ENCODE assay signal across 8 mouse cellular contexts in the genomic region with DNA sequence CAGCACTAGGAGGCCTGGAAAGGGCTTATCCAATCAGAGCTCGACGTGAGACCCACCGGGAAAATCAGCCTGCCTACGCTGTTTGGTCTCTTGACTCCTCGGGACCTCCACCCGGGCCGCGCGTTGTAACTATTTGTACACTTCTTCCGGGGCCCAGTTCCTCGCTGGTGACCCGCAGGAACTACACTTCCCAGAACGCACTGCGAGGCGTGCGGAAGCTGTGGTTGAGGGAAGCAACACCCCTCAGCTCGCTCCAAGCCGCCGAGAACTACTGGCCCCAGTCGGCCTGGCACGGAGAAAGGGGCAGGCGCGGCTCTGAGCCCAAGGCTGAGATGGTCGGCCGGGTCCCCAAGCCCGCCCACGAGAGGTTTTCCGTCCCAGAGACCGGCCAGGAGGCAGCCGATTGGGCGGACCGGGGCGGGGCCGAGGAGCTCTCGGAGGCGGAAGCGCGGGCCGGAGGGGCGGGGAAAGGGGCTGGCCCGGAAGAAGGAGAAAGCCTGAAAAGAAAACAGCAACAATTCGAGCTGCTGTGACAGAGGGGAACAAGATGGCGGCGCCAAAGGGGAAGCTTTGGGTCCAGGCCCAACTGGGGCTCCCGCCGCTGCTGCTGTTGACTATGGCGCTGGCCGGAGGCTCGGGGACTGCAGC. TPM values are rescaled to one million over a fixed set of nuclear protein-coding genes. Genes with fewer than 3 reads are reported as not detected.
DNase-seq lines count a peak whose midpoint lies in the region; ATAC-seq and TF ChIP-seq lines count a peak whose summit lies in the region.

Gene Tmem59 (plus strand): TSS at position 218 of the 648 bp plus-strand sequence.

- H3K4me2 ChIP-seq in forebrain, embryonic 13.5 days: peak within 1 kb of the TSS; percentile 63
- peak within 1 kb of the TSS; percentile 83 for H3K4me2 ChIP-seq in liver, postnatal 0 days (ENCODE audit: low read depth, low read length)
- H3K4me2 ChIP-seq in neural tube, embryonic 14.5 days (ENCODE audit: low read depth, low read length): peak within 1 kb of the TSS; percentile 82

- peaks cover 2% of the 10 kb centered on the region for H3K4me1 ChIP-seq in ES-Bruce4 (ENCODE audit: control insufficient read depth, insufficient read depth, low read length)
- H3K4me1 ChIP-seq in forebrain, embryonic 13.5 days: peaks cover 44% of the 10 kb centered on the region
- peaks cover 40% of the 10 kb centered on the region for H3K4me1 ChIP-seq in liver, postnatal 0 days (ENCODE audit: insufficient read depth)
- H3K4me1 ChIP-seq in neural tube, embryonic 14.5 days (ENCODE audit: control insufficient read depth, insufficient read depth, low read length): peaks cover 37% of the 10 kb centered on the region

- WGBS in forebrain, embryonic 13.5 days: under 1% methylated on average over 49 of the region's 49 CpGs
- WGBS in large intestine, adult 2 months: under 1% methylated on average over 49 of the region's 49 CpGs
- under 1% methylated on average over 49 of the region's 49 CpGs for WGBS in liver, postnatal 0 days (ENCODE audit: insufficient replicate concordance)
- WGBS in neural tube, embryonic 14.5 days: under 1% methylated on average over 49 of the region's 49 CpGs

- H3K27ac ChIP-seq in ES-Bruce4 (ENCODE audit: insufficient read depth, low read length): peak within 1 kb of the TSS; percentile 63
- H3K27ac ChIP-seq in forebrain, embryonic 13.5 days: peak within 1 kb of the TSS; percentile 99
- H3K27ac ChIP-seq in liver, postnatal 0 days (ENCODE audit: low read depth): peak within 1 kb of the TSS; percentile 99
- H3K27ac ChIP-seq in neural tube, embryonic 14.5 days (ENCODE audit: low read depth, low read length): peak within 1 kb of the TSS; percentile 97

- peak; percentile 99 for DNase-seq in heart, postnatal 10 days
- peak; percentile 95 for DNase-seq in large intestine, adult 2 months (ENCODE audit: low read depth, low spot score)
- DNase-seq in liver, postnatal 0 days: peak; percentile 99
- peak; percentile 99 for DNase-seq in testis, postnatal 10 days (ENCODE audit: low spot score)

- ATAC-seq in cerebellum, adult (ENCODE audit: insufficient number of reproducible peaks, low FRiP score, low TSS enrichment): peak; percentile 96
- peak; percentile 96 for ATAC-seq in forebrain, embryonic 13.5 days
- peak; percentile 91 for ATAC-seq in liver, postnatal 0 days
- peak; percentile 96 for ATAC-seq in neural tube, embryonic 14.5 days (ENCODE audit: low read depth)

- H3K4me3 ChIP-seq in ES-Bruce4 (ENCODE audit: low read depth, low read length): peak within 1 kb of the TSS; percentile 86
- peak within 1 kb of the TSS; percentile 79 for H3K4me3 ChIP-seq in forebrain, embryonic 13.5 days
- H3K4me3 ChIP-seq in liver, postnatal 0 days (ENCODE audit: low read depth, low read length): peak within 1 kb of the TSS; percentile 91
- peak within 1 kb of the TSS; percentile 94 for H3K4me3 ChIP-seq in neural tube, embryonic 14.5 days (ENCODE audit: low read depth, low read length)

- intact Hi-C loops in heart, postnatal 10 days (cut with DNase I): loop anchor here (5.0 kb wide), 1 partner anchor 74 kb away; the partner anchor contains the start of genes Hspb11 and Lrrc42

- peak within 1 kb of the TSS; percentile 80 for H3K9ac ChIP-seq in ES-Bruce4 (ENCODE audit: low read depth, poor library complexity, severe bottlenecking)
- H3K9ac ChIP-seq in forebrain, embryonic 13.5 days: peak within 1 kb of the TSS; percentile 93
- peak within 1 kb of the TSS; percentile 89 for H3K9ac ChIP-seq in liver, postnatal 0 days (replicated peaks)
- peak within 1 kb of the TSS; percentile 91 for H3K9ac ChIP-seq in neural tube, embryonic 14.5 days (replicated peaks; ENCODE audit: low read depth, low read length)

- TF ChIP-seq POLR2A in ES-Bruce4 (IDR thresholded peaks at IDR 0.05; ENCODE audit: insufficient read depth, low read length): peak; percentile 32

- no peak for TF ChIP-seq CTCF in ES-Bruce4 (IDR thresholded peaks at IDR 0.05; ENCODE audit: low read depth, low read length)
- TF ChIP-seq CTCF in liver, postnatal 0 days (IDR thresholded peaks at IDR 0.05; ENCODE audit: low read depth): no peak; the same call in 1 of the 2 replicates

- H3K9me3 ChIP-seq in ES-Bruce4 (replicated peaks; ENCODE audit: control insufficient read depth, insufficient read depth, low read length, poor library complexity, severe bottlenecking): peaks cover 6% of the 10 kb centered on the region
- H3K9me3 ChIP-seq in forebrain, embryonic 13.5 days (replicated peaks): no peaks in the 10 kb centered on the region
- H3K9me3 ChIP-seq in liver, postnatal 0 days (ENCODE audit: low read length): no peaks in the 10 kb centered on the region
- no peaks in the 10 kb centered on the region for H3K9me3 ChIP-seq in neural tube, embryonic 14.5 days (ENCODE audit: control insufficient read depth, low read length)

- no peaks in the 10 kb centered on the region for H3K27me3 ChIP-seq in ES-Bruce4 (ENCODE audit: control insufficient read depth, insufficient read depth, low read length, poor library complexity, severe bottlenecking)
- H3K27me3 ChIP-seq in forebrain, embryonic 13.5 days: no peaks in the 10 kb centered on the region
- H3K27me3 ChIP-seq in liver, postnatal 0 days (ENCODE audit: insufficient read depth, low read length): no peaks in the 10 kb centered on the region
- H3K27me3 ChIP-seq in neural tube, embryonic 14.5 days (ENCODE audit: control insufficient read depth, insufficient read depth, low read length): no peaks in the 10 kb centered on the region; the same call in 1 of the 2 replicates

- TF ChIP-seq EP300 in ES-Bruce4 (IDR thresholded peaks at IDR 0.05; ENCODE audit: insufficient read depth, low read depth, low read length): no peak
- TF ChIP-seq EP300 in liver, postnatal 0 days (IDR thresholded peaks at IDR 0.05; ENCODE audit: low read depth): no peak

- no peaks in the 10 kb centered on the region; the same call in 1 of the 2 replicates for H3K36me3 ChIP-seq in ES-Bruce4 (ENCODE audit: control insufficient read depth, insufficient read depth, low read length, poor library complexity, severe bottlenecking)
- peaks cover 19% of the 10 kb centered on the region for H3K36me3 ChIP-seq in forebrain, embryonic 13.5 days (ENCODE audit: poor library complexity, severe bottlenecking)
- H3K36me3 ChIP-seq in liver, postnatal 0 days (replicated peaks; ENCODE audit: insufficient read depth, low read length): peaks cover 12% of the 10 kb centered on the region
- 0 out of 2 replicates have a peak, but pooled peaks cover 5% of the 10 kb centered on the region for H3K36me3 ChIP-seq in neural tube, embryonic 14.5 days (ENCODE audit: control insufficient read depth, insufficient read depth, low read length)

RNA-seq across cellular contexts. Expression of gene Tmem59, which starts in this region (rescaled TPM):
- 146 and 149 TPM in 2 replicates for polyA plus RNA-seq in ES-Bruce4 (2011; ENCODE audit: insufficient read depth, insufficient read length, low read depth, missing spikeins)
- polyA plus RNA-seq in forebrain, embryonic 13.5 days (2015; fragmentation: Nextera tagmentation; extraction: Ambion mirVana): 335 and 337 TPM in 2 replicates
- 100 to 1,000 TPM; 170 TPM for total RNA-seq in heart, postnatal 10 days (2021)
- polyA plus RNA-seq in large intestine, adult 2 months (2012; rRNA removed): 334 and 356 TPM in 2 replicates
- 282 and 296 TPM in 2 replicates for polyA plus RNA-seq in liver, postnatal 0 days (2015; fragmentation: Nextera tagmentation; extraction: Ambion mirVana)
- 399 and 419 TPM in 2 replicates for polyA plus RNA-seq in neural tube, embryonic 14.5 days (2014; fragmentation: Nextera tagmentation; extraction: Ambion mirVana)

Comparison
In these comparisons a context has a peak if more than half of its experiments do, and no peak if none do; other contexts are left out.
1. Peak in every context shown above with its lines: DNase-seq, ATAC-seq, H3K4me3 ChIP-seq and H3K27ac ChIP-seq.